Mouse (Mus musculus) heart, adult 8-10 months (tissue): ENCODE measurements around the gene Serinc4. TPM values are rescaled to one million over a fixed set of nuclear protein-coding genes. Genes with fewer than 3 reads are reported as not detected.
"Not testable (repeated sequence)": the region's sequence is repeated elsewhere in the genome, so short reads cannot be mapped to it uniquely, and the experiment has no call there.

Source experiments
- DNase-seq: peaks from one replicate; pipeline ENCODE4 v3.0.0; 2022; ENCODE audit warnings: low spot score
- total RNA-seq, 4 experiments: library from RNA; stranded (reverse); gene quantifications; 2 replicates each; pipeline ENCODE4 v1.2.4; 2022

Serinc4 gene
- total RNA-seq = under 1 TPM in 2 of 4 experiments, not detected in 2; 0.13 to 0.17 TPM

DNA sequence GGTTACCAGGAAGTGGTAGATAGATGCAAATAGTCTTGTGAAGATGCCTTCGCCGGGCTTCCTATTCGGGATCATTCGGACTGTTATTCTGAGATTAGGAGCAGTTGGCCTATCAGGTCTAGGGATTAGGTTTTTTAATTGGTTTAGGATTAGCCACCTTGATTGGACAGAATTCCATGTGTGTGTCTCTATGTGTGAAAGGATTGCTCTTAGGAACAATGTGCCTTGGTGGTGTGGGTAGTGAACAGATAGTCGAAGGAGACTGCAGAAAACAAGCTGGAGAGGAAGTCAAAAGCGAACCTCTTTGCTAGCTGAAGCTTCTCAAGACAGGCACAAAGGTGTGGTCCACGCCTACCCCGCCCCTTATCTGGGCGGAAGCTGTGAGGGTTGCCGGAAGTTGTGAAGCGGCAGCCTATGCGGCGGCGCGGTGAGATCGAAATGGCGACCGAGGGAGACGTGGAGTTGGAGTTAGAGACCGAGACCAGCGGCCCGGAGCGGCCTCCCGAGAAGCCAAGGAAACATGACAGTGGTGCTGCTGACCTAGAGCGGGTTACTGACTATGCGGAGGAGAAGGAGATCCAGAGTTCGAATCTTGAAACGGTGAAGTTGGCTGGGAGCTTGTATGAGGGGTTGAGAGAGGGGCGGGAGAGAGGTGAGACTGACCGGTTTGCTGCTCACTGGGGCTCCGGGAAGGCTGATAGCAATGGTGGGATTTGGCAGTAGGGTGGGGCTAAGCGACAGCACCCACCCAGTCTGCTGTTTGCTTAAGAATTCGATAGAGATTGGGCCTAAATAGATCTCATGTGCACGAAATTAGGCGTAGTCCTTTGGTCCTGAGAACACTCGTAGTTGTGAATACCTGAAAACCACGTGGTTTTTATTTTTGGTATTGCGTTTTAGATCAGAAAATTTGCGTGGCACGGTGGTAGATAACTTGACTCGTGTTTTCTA, at the start of gene Serinc4:
TSS of gene Serinc4 (minus strand) at position 90 of the 951 bp plus-strand sequence.
- DNase-seq = peak; percentile 82

DNA sequence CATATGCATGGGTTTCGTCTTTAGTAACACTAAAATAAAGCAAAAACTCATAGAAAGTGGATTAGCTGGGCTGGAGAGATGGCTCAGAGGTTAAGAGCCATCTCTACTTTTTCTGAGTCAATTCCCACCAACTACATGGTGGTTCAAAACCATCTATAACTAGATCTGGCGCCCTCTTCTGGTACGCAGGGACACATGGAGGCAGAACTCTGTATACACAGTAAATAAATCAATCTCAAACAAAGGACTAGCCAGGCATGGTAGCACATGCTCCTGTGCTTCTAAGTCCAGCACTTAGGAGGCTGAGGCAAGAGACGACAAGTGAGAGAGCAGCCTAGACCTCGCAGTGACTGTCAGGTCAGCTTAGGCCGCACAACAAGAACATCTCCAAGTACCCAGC, 45.0 kb upstream of the Serinc4 start:
- DNase-seq = not testable (repeated sequence)

DNA sequence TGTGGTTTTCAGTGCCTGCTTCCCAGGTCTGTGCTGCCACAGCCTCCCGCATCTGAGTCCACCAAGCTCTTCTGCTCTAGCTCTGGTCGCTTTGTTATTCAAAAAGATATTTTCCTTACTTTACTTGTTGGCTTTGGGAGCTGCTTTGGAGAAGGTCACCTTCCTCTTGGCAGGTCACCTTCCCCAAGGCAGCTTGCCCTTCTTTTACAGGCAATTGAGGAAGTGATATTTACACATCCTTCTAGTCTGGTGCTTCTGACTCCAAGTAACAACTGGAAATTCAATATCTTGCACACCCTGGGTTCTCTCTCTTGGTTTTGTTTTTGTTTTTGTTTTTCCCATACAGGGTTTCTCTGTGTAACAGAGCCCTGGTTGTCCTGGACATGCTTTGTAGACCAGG, 27.8 kb upstream of the Serinc4 start:
- DNase-seq = not testable (repeated sequence)

DNA sequence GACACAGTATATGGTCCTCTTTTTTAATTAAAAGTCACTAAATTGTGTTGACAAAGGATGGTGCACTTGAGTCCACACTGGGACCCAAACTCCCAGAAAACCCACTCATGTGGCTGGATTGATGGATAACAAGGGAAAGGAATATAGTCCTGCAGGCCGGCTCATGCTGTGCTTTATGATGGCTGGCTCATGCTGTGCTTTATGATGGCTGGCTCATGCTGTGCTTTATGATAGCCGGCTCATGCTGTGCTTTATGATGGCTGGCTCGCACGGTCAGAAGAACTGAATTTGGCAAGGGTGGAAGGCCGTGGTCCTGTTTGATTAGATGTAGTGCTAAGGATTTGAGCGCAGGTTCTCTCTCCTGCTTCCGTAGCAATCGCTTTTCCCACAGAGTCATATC, 27.0 kb upstream of the Serinc4 start:
- DNase-seq = no peak

DNA sequence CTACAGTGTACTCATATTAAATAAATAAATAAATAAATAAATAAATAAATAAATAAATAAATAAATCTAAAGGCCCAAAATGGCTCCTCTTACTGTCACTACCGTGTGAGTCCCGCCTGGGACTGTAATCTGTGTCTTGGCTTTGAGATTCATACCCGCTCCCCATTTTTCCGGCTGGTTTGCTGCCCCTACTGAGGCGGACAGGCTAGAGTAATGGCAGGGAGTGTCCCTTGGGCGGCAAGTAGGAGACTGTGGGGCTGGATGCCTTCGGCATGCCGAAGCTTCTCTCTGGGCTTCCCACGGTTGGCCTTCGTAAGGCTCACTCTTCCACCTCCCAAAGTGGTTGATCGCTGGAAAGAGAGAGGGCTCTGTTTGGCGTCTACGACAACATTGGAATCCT, 24.3 kb upstream of the Serinc4 start:
- not testable (repeated sequence) for DNase-seq

DNA sequence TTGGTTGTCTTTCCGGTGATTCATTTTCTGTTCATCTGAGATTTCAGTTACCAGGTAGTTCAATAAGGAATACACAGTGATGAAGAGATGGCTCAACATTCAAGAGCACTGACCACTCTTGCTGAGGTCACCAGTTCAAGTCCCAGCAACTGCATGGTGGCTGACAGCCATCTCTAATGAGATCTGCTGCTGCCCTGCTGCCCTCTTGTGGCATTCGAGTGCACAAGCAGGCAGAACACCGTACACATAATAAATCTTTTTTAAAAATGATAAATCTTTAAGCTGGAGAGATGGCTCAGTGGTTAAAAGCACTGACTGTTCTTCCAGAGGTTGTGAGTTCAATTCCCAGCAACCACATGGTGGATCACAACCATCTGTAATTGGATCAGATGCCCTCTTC, 23.9 kb upstream of the Serinc4 start:
- no peak for DNase-seq

DNA sequence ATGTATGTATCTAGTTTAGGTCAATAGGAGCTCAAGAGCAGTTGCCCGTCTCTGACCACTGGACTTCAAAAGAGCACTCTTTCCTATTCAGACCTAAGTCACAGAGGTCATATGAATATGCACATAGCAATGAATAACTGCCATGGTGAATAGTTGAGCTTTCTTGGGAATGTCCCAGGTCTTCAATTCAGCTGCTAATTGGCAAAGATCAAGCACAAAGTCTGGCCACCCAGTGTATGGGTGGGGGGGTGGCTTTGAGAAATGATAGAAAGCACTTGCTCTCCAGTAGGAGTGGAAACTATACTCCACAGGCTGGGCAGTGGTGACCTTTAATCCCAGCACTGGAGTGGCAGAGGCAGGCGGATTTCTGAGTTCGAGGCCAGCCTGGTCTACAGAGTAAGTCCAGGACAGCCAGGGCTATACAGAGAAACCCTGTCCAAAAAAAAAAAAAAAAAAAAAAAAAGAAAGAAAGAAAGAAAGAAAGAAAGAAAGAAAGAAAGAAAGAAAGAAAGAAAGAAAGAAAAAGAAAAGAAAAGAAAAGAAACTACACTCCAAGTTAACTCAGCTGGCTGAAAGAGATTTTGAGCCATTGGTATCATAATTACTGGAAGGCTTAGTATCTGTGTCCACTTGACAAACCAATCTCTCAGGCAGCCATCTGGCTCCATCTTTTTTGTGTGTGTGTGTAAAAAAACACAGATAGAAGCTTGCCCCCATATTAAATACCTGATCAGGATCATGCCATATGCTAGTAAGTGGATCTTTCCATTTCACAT, 21.1 kb upstream of the Serinc4 start:
- no peak for DNase-seq

DNA sequence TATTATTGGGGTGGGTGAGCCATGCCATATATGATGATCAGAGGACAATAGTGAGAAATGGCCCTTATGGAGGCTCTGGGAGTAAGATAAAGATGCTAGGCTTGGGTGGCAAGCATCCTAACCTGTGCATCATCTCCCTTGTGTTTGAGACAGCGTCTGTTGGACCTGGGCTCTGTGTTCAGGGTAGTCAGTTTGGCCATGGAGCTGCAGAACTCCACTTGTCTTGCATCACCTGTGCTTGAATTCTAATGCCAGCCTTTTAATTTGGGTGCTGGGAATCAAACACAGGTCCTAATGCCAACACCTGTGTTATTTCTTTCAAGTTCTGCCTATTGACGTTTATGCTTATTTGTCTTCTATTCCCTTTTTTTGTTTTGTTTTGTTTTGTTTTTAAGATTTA, 18.7 kb upstream of the Serinc4 start:
- not testable (repeated sequence) for DNase-seq

DNA sequence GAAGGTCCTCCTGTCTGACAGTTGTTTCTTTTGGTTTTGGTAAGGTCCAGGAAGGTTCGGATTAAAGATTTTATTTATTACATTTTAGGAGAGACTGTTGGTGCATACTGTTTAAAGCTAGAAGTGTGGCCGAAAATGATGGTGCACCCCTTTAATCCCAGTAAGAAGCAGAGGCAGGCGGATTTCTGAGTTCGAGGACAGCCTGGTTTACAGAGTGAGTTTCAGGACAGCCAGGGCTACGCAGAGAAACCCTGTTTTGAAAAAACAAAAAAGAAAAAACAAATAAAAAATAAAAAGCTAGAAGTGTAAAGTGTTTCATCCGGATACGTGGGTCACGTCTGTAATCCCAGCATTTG, 17.6 kb upstream of the Serinc4 start:
- no peak for DNase-seq

DNA sequence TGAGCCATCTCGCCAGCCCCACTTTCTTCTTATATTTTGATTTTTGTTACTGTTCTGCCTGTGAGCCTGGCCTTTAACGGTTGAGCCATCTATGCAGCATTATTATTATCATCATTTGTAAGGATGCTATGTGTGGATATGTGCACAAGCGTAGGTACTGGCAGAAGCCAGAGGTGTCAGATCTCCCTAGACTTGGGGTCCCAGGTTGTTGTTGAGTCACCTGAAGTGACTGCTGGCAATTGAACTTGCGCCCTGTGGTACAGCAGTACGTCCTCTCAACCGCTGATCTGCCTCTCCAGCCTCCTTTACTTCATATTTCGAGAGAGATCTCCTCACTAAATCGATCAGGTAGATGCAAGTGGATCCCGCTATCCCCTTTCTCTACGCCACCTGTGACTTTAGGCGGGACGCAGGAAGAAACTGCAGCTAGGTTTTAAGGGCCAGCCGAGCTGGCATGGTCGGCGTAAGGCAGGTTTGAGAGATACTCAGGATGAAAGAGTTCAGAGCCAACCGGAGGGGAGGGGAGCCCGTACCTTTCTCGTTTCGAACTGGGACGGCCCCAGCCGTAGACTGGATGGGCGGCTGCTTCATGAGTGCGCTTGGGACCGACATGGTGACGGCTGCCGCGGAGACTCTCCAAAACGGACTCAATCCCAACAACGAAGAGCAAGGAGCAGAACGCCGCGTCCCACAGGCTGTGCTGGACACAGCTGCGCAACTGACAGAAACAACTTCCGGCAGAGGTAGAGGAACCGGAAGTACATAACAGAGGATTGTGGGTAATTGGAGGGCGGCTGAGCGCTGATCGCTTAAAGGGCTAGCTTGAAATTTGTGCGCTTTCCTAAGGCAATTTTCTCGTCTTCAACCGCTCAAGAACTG, 17.0 kb upstream of the Serinc4 start, which contains the start of gene Mfap1b:
TSS of gene Mfap1b (minus strand) at position 767 of the 879 bp plus-strand sequence.
- DNase-seq = peak; percentile 92

DNA sequence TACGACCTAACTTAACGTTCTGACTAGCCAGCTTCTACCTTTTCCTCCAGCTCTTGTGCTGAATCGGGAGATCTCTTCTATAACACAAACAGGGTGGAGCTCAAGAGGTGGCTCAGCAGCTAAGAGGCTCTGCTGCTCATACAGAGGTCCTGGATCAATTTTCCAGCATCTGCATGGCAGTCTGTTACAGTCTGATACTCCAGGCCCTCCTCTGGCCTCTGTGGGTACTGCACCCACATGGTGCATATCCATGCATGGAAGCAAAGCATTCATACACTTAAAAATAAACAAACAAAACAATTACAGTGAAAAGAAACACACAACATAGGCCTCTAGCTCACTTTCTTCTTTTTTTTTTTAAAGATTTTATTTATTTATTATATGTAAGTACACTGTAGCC, 16.2 kb upstream of the Serinc4 start:
- DNase-seq = not testable (repeated sequence)

DNA sequence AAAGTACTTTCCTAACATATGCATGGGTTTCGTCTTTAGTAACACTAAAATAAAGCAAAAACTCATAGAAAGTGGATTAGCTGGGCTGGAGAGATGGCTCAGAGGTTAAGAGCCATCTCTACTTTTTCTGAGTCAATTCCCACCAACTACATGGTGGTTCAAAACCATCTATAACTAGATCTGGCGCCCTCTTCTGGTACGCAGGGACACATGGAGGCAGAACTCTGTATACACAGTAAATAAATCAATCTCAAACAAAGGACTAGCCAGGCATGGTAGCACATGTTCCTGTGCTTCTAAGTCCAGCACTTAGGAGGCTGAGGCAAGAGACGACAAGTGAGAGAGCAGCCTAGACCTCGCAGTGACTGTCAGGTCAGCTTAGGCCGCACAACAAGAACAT, 12.4 kb upstream of the Serinc4 start:
- DNase-seq = not testable (repeated sequence)

DNA sequence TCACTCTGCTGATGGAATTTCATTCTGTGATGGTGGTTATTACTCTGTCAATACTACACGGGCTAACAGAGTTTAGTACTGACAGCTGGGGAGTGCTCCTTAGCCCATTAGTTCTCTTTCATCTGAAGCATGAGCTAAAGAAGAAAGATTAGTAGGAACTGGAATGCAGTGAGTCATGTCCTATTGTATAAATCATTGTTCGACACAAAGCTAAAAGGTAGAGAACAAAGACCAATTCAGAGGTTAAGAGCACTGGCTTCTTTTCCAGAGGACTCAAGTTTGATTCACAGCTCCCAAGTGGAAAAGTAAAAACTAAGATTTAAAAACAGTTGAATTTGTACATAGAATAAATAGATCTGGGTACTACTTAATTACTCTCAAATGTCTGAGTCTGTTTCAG, 3.5 kb upstream of the Serinc4 start:
- DNase-seq = no peak

DNA sequence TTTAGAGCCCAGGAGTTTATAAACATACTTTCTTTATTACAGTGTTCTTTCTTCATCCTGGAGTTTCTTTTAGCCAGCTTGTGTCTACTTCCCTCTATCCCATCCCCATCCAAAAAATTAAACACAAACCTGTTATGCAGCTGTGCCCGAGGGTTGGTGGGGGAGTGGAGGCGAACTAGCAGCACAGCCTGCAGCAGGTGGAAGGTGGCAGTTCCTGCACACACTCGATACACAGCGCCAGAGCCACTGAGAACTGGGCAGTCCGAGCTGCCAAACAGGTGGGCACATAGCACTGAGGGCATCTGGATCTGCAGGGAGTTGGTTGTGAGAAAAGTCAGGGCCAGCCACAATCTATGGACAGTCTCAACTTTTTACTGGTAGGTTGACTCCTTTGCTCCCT, 1.0 kb downstream of the Serinc4 start:
- DNase-seq = no peak

DNA sequence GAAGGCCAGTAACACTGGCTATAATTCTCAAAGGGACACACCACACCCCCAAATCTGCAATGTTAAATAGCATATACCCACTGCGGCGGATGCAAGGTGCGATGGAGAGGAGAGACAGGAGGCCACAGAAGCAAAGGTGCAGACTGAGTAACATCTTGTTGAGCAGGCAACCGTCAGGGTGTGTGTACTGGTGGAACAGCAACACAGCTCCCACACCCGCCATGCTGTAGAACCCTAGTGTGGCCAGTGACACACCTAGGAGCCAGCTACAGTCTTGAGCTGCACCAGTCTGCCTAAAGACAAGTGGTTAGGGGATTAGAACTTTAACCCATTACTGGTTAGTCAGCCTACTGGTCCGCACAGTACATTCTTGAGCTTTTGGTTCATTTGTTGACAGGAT, 2.7 kb downstream of the Serinc4 start:
- no peak for DNase-seq

DNA sequence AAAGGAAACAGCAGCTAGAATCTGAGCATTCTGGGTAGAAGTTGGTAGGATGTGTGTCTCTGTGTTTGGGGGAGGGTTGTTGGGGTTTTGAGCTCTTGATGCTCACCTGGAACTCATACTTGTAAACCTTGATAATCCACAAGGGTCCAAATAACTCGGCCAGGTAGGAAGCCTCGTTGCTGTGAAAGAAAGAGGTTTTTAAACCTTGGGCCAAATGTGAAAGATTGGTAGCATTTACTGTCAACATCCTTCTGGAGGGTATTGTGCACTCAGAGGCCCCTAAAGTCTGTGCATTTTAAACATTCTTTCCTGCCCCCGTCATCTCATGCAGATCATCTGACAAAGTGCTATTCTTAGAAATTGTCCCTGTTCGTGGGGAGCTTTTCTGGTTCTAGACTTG, 3.6 kb downstream of the Serinc4 start, which contains the start of gene Hypk:
TSS of gene Hypk (plus strand) at position 301 of the 400 bp plus-strand sequence.
- no peak for DNase-seq

DNA sequence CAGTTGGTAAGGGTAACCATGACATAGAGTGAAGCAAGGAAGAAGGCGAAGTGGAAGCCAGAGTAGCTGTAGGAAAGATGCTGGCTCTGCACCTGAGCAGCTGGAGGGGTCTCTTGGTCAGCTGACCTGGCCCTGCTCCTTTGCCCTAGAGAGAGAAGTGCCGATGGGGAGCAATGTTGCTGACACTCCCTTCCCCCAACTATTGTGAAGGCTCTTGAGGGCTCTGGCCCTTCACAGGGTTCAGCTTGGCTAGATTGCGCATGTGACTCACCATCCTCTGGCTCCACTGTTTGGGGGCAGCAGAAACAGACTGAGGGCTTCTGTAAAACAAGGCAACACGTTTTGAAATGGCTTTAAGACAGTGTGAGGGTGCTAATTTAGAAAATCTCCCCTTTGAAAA, 4.2 kb downstream of the Serinc4 start:
- DNase-seq = no peak

DNA sequence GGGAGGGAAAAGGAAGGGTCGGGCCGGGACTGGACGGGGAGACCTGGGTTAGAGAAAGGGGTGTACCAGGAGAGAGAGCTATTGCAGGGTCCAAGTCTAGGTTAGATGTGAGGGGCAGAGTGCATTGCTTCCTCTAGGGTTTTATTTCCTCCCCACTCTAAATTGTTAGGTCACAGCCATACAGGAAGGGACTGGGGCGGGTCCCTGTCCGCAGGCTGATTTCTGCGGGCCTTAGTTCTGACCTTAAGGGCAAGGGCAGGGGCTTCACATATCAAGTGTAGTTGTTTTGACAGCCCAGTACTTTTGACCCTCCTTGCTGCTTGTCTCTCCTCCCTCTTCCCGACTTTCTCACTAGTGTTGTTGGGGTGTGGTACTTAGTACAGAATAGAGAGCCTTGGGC, 6.5 kb downstream of the Serinc4 start:
- DNase-seq = peak; percentile 31

DNA sequence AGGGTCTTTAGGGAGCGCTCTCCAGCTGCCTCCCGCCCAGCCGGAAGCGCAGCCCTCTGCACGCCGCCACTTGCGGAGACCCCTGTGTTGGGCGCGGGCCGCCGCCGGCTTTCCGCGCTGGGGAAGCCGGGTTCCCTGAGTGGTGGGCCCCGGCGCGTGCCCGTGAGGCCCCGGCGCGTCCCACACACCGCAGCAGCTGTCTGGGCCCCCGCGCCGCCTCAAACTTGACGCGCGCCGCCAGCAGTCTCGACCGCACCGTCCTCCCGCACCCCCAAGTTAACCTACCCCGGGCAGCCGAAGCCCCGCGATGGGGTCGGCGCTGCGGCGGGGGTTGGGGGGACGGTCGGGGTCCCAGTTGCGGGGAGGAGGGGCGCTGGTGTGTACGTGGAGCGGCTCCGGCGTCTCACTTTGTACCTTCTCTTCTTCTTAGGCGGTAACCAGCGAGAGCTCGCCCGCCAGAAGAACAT, 7.0 kb downstream of the Serinc4 start:
- DNase-seq = no peak

DNA sequence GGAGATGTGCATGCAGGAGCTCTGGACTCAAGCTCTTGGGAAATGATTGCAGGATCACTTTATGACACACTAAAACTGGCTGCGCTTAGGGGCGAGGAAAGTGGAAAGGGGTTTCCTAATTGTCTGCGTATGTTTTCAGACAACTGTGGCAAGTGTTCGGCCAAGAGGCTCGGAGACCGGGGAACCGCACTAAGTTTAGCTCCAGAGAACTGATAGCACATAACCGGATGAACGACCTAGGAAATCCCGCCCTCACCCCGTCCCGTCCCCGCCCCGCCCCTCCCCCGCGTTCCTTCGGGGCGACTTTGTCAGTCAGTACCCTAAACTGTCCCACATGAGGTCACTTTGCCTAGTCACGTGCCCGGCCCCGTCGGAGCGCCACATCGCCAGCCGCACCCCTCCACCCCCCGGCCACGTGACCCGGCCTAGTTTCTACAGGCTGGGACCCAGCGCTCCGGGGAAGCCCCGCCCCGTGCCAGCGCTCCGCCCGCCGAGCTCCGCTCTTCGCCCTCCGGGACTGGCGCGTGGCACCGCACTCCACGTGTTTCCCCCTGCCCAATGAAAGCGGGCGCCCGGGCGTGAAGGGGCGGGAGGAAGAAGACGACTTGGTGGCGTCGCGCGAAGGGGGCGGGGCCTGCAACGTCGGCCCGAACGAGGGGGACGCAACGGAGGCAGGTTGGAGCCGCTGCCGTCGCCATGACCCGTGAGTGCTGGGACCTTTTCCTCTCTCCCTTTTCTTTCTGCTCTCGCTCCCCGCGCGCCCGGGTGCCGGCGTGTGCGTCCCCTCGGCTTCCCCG, 7.6 kb downstream of the Serinc4 start, which contains the start of gene Serf2:
TSS of gene Serf2 (plus strand) at position 457 of the 797 bp plus-strand sequence.
- DNase-seq = peak; percentile 99
